Mouse (Mus musculus): Measurements from ENCODE around the gene Gm3893.
"Not testable (repeated sequence)": the region's sequence is repeated elsewhere in the genome, so short reads cannot be mapped to it uniquely, and the experiment has no call there.

DNA sequence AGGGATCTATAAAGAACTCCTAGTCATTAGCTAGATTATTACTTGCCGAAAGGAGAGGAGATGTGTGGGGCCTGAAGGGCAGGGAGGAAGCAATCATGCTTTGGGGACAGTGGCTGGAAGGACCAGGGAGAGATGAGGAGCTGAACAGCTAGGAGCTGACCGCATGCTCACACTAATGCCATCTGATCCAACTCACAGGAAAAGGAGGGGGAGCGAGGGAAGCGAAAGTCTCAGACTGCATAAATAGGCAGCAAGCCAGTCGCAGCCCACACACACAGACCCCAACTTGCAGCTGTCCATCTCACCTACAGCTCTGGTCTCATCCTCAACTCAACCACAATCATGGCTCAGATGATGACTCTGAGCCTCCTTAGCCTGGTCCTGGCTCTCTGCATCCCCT lies 23.5 kb downstream of the Gm3893 start, which contains the start of gene Gm13304:
- TF ChIP-seq GATA1 (IDR thresholded peaks at IDR 0.05; ENCODE audit: borderline replicate concordance, low read length); FLI1 (IDR thresholded peaks at IDR 0.05; ENCODE audit: low read length): not testable (repeated sequence)
